Mouse (Mus musculus) heart, postnatal 10 days (tissue): ENCODE results near the gene Ptprr. TPM values are rescaled to one million over a fixed set of nuclear protein-coding genes. Genes with fewer than 3 reads are reported as not detected.
A peak's percentile ranks its signal among the peaks of the same experiment; 100 is the strongest.

Experiments
- DNase-seq, 2 experiments: peaks; one replicate each; pipeline ENCODE4 v3.0.0; 2021
- intact Hi-C: fragments of 180-260 bp; cut with DNase I; formaldehyde crosslinking; loops from one replicate; pipeline ENCODE4 v1.15.1; 2025
- total RNA-seq, 2 experiments: library from RNA; stranded (reverse); gene quantifications; 2 replicates each; pipeline ENCODE4 v1.2.3; 2021

Gene Ptprr
- total RNA-seq, 2 experiments from 2014 or later = 0.89 to 1.3 TPM

GRCm38 (mm10) chr10:116260658-116261433, 242.8 kb downstream of the Ptprr start:
- DNase-seq = peak; percentile 82 to 84
- intact Hi-C loops = no loop called here

GRCm38 (mm10) chr10:116261559-116261958, 243.5 kb downstream of the Ptprr start:
- intact Hi-C loops = no loop called here
- DNase-seq = peak in 1 of 2 experiments; percentile 23

GRCm38 (mm10) chr10:116264521-116264920, 246.5 kb downstream of the Ptprr start:
- intact Hi-C loops = no loop called here
- no peak for DNase-seq

- DNase-seq = peak; percentile 79 to 82
- intact Hi-C loops = loop anchor here (2.0 to 5.0 kb wide), 2 partner anchors 36 to 58 kb away; no protein-coding TSS in a partner anchor
These were observed 248.8 kb downstream of the Ptprr start for GRCm38 (mm10) chr10:116266561-116267433.

- intact Hi-C loops = loop anchor here (2.0 to 5.0 kb wide), 2 partner anchors 35 to 59 kb away; no protein-coding TSS in a partner anchor
- no peak for DNase-seq
These were observed 249.4 kb downstream of the Ptprr start for GRCm38 (mm10) chr10:116267434-116267822.

GRCm38 (mm10) chr10:116268343-116268742, 250.3 kb downstream of the Ptprr start:
- intact Hi-C loops = loop anchor here (5.0 kb wide), 1 partner anchor 34 kb away; no protein-coding TSS in a partner anchor
- no peak for DNase-seq

- intact Hi-C loops = no loop called here
These were observed 252.8 kb downstream of the Ptprr start for GRCm38 (mm10) chr10:116270646-116271469.

GRCm38 (mm10) chr10:116271470-116271915, 253.5 kb downstream of the Ptprr start:
- intact Hi-C loops = no loop called here
- DNase-seq = no peak

More at GRCm38 (mm10) chr10:116270646-116271469, 252.8 kb downstream of the Ptprr start:
- no peak for DNase-seq

GRCm38 (mm10) chr10:116272156-116272555, 254.1 kb downstream of the Ptprr start:
- intact Hi-C loops = no loop called here
- DNase-seq = no peak

GRCm38 (mm10) chr10:116275280-116275679, 257.3 kb downstream of the Ptprr start, which contains the start of gene Ptprb:
Ptprb (plus strand) TSS chr10:116275523.
- intact Hi-C loops = loop anchor here (5.0 kb wide), 1 partner anchor 42 kb away; no protein-coding TSS in a partner anchor
- DNase-seq = peak in 1 of 2 experiments; percentile 13

GRCm38 (mm10) chr10:116286697-116287344, 268.8 kb downstream of the Ptprr start:
- intact Hi-C loops = no loop called here
- DNase-seq = no peak

GRCm38 (mm10) chr10:116288130-116288529, 270.1 kb downstream of the Ptprr start:
- DNase-seq = peak in 1 of 2 experiments; percentile 36
- intact Hi-C loops = no loop called here

- intact Hi-C loops = no loop called here
- DNase-seq = no peak
These were observed 272.5 kb downstream of the Ptprr start for GRCm38 (mm10) chr10:116290483-116290882.

GRCm38 (mm10) chr10:116291153-116291755, 273.2 kb downstream of the Ptprr start:
- intact Hi-C loops = no loop called here

GRCm38 (mm10) chr10:116296439-116296838, 278.4 kb downstream of the Ptprr start:
- DNase-seq = no peak

More at GRCm38 (mm10) chr10:116291153-116291755, 273.2 kb downstream of the Ptprr start:
- DNase-seq = no peak

GRCm38 (mm10) chr10:116297854-116298253, 279.8 kb downstream of the Ptprr start:
- peak; percentile 31 to 34 for DNase-seq
- intact Hi-C loops = no loop called here

More at GRCm38 (mm10) chr10:116296439-116296838, 278.4 kb downstream of the Ptprr start:
- intact Hi-C loops = no loop called here

GRCm38 (mm10) chr10:116300824-116301223, 282.8 kb downstream of the Ptprr start:
- peak in 1 of 2 experiments; percentile 17 for DNase-seq
- intact Hi-C loops = loop anchor here (2.0 to 5.0 kb wide), 2 partner anchors 24 to 34 kb away; no protein-coding TSS in a partner anchor

- DNase-seq = peak; percentile 61 to 64
- intact Hi-C loops = loop anchor here (2.0 to 5.0 kb wide), 2 partner anchors 24 to 34 kb away; no protein-coding TSS in a partner anchor
These were observed 283.2 kb downstream of the Ptprr start for GRCm38 (mm10) chr10:116301258-116301657.

GRCm38 (mm10) chr10:116304355-116304754, 286.3 kb downstream of the Ptprr start:
- intact Hi-C loops = loop anchor here (5.0 kb wide), 1 partner anchor 37 kb away; no protein-coding TSS in a partner anchor
- no peak for DNase-seq
